Mouse (Mus musculus): ENCODE measurements around the gene Uox.

Uox gene

DNA sequence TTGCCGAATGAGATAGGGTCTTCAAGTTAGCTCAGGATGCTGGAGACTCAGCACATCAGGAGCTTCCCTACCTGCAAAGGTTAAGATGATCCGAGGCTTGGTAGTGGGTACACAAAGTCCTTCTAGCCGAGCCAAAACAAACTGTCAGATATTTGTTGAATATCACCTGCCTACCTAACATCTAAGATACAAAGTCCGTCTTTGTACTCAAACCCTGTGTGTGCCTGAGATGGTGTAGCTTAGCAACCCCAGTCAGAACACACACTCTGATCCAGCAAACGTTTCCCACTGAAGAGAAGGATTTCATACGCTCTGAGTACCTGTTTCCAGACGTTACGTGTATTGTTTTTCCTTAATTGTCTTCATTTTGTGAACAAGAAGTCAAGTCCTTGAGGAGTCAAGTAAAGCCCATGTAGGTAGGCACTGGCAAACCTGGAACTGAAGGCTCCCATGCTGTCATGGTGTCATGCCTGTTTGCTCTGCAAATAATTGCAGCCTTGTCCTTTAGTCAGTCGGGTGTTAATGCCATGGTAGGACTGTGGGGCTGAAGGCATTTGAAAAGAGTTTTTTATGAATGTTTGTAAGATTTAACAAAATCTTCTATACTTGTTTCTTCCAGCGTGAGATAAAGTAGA, at the start of gene Uox:
Gene Uox, plus strand, starts transcription at position 279 of the 635 bp plus-strand sequence.
- DNase-seq (ENCODE audit: low read depth), result no peak

DNA sequence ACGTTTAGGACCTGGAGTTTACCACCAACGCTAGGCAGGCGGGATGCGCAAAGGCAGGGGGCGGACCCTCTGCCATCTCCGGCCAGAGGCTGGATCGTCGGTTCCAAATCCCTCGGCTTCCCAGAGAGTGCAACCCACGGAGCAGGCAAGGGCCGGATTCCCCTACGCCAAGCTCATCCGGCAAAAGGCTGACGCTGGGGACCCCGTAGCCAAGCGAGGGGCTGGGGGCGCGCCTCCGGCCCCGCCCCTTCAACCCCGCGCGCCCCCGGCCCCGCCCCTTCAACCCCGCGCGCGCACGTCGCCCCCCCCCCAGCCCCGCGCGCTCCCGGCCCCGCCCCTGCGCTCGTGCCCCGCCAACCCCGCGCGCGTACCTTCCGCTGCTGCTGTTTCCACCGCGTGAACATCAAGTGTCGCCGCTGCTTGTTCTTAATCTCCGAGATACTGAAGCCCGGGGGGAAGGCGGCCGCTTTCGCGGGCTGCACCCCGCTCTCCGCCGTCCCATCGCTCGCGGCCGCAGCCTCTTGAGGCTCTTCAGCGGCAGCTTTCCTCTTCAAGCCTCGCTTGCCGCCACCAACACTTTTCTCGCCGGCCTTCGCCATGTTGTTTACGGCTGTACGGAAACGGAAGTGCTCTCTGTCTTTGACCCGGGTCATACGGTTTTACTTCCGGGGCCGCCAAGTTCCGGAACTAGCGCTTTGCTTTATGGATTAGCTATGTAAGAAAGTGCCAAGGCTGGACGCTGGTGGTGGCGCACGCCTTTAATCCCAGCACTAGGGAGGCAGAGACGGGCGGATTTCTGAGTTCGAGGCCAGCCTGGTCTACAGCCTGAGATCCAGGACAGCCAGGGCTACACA, 49.2 kb upstream of the Uox start, which contains the start of gene Rpf1:
Gene Rpf1, minus strand, starts transcription at position 632 of the 854 bp plus-strand sequence.
- DNase-seq (ENCODE audit: low read depth), result peak; percentile 96

DNA sequence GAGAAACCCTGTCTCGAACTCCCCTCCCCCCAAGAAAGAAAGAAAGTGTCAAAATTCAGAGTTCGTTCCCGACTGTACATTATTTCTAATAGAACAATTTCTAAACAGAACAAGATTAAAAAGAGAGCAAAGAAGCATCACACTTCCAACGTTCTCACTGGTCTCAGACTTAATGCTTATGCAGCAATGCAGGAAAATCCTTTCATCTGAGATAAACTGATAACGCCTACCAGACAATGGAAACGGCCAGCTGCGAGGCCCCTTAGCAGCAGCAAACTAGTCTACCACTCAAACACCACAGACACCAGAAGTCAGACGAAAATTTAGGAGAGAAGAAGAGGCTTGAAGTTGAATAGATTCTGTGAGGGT, 48.6 kb upstream of the Uox start:
- DNase-seq (ENCODE audit: low read depth), result no peak

DNA sequence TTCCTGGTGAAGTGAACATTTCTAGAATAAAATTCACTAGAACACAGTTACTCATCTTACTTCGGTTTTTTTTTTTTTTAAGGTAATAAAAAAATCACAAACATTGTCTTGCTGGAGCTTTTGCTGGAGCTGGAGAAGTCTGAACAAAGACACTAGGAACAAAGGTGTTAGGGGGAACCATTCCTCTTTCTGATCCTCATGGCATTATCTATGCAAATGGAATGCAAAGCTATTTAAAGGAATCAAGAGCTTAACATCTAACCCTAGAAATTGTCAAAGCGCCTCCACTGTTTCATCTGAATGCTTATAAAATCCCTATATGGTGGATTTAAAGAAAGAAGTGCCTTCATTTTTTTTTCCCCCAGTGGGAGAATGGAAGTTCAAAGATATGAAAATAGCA, 41.9 kb upstream of the Uox start:
- no peak for DNase-seq (ENCODE audit: low read depth)

DNA sequence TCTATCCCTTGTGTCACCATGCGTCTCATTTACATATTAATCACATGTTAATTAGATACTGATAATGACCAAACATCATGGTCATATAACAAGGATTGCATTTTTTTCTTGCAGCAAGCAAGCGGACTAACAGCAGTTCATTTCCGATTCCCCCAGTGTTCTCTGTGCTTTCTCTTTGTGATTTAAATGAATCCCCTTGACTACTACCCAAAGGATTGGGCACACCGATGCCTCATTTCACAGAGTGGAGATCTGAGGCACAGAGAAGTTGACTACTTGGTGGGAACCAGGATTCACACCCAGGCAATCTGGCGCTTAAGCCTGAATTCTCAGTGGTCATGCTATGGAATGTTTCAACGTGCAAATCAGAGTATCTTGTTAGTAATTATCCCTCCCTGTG, 35.2 kb upstream of the Uox start:
- DNase-seq (ENCODE audit: low read depth), result no peak

DNA sequence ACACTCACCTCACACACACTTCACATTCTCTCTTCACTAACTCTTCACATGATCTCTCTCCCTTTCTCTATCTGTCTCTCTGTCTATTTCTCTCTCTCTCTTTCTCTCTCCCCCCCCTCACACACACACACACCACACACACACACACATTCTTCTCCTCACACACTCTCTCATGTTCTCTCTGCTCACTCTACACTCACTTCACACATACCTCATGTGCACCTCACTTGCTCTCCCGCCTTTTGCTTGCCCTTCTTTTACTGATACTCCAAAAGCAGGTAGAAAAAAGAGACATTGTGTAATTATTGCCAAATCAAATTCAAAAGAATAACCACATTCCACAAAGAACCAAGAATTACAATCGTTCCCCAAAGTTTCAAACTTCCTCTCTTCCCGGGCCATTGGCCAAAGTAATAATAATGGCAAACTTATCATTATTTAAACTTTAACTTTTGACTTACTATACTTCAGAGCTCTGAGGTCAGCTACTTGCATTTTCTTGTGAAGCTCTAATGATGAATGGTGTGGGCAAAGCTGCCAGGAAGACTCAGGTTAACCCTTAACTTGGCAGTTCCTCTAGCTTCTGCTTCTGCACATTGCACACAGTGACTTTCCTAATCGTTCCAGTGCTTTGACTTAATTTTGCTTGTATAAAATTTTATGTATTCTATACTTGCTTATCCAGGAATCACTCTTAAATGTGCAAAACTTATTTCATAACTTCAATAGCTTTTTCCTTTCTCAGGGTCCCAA, 29.5 kb upstream of the Uox start:
- no peak for DNase-seq (ENCODE audit: low read depth)

DNA sequence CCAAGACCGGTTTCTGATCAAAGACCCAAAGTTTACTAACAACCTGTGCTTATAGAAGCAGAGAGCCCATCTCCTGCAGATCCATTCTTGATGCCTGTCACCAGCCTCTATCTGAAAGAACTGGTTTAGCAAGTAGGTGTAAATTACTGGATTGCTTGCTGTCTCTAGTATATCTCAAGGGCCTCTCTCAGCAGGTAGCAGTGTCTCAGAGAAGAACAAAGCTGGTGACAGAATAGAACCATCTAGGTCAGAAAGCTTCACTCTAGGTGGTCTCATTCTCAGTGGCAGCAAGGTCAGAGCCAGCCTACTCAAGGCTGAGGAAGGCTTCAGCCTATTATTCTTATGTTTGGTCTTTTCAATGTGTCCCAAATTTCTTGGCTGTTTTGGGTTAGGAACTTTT, 26.6 kb upstream of the Uox start:
- no peak for DNase-seq (ENCODE audit: low read depth)

DNA sequence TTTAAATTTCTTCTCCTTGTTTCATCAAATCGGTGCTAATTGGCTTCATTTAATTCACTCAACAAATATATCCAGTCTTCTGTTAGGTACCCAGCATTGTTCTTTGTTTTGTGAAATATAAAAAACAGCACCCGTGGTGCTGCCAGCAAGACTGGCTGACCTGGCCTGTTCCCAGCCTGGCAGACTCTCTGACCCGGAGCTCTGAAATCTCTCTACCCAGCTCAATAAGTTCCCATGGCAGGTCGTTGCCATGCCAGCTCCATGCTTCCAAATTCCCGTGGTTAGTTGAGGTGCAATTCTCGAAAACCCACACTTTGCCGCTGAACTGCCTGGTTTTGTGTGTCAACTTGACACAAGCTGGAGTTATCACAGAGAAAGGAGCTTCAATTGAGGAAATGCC, 15.4 kb upstream of the Uox start:
- no peak for DNase-seq (ENCODE audit: low read depth)

DNA sequence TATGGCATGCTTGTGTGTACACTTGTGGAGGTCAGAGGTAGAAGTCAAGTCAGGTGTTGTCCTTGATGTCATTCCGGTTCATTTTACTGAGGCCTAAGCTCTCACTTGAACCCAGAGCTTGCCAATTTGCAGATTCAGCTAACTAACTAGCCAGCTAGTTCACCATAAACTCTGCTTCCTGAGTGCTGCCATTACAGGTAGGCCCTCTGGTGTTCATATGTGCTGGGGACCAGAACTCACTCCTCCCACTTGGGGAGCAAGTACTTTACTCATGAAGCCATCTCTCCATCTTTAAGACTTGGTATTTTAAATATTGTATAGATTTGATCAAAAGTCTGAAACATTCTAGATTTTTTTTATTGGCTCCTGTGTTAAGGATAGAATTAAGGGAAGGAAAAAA, 13.7 kb upstream of the Uox start:
- no peak for DNase-seq (ENCODE audit: low read depth)

DNA sequence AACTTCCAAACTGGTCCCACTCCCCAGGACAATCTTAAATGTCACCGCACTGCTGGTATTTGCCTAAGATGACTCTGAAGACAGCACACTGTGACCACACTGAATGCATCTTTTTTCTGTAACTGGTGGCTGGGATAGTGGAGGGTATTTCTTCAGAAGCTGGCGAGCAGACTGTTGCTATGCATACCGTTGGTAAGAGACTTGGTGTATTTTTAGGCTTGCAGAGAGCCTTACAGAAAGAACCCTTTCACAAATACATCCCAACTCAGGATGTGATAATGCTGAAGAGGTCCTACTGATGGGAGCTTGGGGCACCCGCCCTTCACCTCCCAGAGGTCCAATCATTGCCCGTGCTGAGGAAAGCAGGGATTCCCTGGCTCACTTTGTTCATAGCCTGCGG, 12.7 kb upstream of the Uox start:
- DNase-seq (ENCODE audit: low read depth), result no peak

DNA sequence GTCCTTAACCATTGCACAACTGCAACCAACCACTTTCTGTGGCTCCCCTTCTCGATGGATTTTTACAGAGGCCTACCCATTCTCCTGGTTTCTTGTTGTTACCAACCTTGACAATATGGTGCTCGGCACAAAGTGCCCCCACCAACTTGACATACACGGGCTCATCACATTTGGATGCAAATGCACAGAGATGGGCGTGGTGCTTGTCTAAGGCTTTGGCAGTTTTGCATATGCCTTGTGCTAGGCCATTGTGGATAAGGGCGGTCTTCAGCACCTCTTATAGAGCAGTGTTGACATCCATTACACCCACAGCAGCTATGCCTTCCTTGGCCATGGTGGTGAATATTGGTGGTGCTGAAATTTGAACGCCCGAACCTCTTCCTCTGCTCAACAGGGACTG, 7.3 kb upstream of the Uox start:
- no peak for DNase-seq (ENCODE audit: low read depth)

DNA sequence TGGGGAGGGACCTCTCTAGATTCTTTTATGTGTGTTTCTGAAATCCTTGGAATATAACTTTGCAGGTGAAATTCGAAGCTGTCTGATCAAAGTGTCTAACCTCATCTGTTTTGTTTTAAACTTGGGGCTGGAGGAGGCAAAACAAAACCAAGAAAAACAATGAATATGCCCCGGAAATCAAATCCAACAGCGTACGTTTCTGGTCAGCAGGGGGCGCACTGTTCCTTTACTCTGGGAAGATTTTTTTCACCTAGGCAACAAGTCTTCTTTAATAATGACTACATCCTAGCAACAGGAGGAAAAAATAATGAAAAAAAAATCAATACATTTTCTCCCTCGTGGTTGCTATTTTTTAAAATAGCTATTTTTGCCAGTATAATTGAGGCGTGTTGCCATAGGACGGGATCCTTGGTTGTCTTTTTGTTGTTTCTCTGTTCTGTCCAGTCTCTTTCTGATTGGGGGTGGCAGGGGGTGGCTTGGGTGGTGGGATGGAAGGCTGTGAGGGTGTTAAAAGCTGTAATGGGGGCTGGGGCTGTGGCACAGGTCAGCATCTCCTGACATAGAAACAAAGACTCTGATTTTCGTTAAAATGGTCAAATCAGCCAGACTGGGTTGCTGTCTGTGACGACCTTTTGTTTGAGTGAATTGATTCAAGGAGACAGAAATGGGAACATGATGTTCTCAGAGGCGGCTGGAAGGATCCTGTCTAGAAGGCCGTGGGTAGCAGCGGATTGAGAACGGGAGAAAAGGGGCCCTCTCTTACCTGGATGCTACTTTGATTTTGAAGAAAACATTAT, 5.8 kb upstream of the Uox start:
- DNase-seq (ENCODE audit: low read depth), result peak; percentile 89

DNA sequence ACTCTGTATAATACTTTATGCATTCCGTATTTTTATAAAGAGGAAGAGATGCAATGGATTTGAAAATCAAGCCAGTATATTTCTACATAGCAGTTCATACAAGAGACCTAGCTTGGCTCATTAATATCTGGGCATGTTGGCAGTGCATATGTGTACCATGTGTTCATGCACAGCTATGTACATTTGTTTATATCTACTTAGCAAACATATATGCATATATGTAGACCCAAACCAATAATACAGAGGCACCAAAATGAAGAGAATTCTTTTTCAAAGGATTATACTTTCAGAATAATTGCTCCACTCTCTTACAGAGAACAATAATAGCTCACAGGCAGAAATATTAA, 5.2 kb upstream of the Uox start:
- no peak for DNase-seq (ENCODE audit: low read depth)

DNA sequence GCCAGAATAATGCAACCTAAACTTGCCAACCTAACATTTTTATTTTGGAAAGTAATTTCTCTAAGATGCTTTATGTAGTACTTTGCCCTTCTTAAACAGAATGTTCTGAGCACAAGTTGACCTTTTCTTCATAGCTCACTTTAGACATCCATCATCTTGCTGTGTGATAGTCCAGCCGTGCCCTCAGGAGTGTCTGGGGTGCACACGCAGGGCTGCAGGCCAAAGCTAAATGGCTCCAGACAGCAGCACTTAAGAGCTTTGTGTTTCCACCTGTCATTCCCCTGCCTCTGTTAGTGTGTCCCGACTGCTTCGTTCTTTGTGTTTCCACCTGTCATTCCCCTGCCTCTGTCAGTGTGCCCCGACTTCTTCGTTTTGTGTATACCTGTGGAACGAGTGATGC, 2.9 kb upstream of the Uox start:
- no peak for DNase-seq (ENCODE audit: low read depth)

DNA sequence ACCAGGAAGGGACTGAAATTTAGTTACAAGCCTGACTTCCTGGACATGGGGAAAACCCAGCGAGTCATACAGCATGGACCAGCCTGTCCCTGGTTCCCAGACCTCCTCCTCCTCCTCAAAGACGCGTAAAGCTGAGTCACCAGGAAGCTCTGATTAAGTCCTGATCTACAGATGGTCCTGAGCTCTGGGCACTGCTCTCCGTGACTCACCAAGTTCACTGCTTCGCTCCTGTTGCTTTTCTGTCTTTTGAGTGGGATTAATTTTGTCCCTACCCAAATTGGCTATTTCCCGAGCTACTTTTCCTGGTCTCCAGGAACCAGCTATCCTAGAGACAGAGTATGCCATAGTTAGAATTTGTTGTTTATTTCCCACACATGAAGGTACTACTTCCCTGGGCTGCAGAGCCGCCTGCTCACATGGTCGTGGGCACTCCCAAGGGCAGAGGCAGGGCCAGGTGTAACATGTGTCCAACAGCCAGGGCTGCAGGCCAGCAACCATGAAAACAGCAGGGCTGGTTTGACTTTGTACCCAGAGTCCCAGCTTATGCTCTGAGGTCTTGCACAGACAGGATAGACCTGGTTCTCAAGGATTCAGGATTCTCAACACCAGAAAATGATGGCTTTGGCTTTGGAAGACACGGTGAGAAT, 2.2 kb upstream of the Uox start:
- no peak for DNase-seq (ENCODE audit: low read depth)

DNA sequence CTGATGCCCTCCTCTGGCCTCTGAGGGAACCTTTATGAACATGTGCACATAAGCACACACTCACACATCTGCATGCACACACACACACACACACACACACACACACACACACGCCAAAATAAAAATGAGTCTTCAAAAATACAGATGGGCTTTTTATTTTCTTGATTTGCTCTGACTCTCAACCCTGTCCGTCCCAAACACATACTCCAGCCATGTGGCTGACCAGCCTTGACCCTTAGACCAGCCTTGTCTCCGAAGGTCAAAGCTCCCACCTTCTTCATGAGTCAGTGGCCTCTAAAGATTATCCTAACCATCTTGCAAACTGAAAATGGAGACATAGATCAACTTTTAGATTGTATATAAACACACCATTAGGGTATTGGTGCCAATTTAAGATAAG, 632 bp upstream of the Uox start:
- no peak for DNase-seq (ENCODE audit: low read depth)

DNA sequence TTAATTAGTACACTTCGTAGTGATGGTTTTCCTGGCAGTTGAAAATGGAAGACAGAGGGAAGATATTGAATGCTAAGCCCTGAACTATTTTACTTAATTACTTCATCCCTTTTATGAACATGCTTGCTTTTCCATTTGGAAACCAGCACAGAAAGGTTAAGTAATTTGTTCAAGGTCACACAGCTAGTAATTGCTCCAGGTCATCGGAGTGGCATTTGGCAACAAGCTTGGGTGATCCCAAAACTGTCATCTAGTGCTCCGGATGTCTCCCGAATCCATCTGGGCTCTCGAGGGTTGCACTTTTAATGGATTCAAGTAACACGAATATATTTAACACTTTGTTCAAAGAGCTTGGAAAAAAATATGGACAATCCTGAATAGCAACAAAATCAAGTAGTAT, 713 bp downstream of the Uox start:
- no peak for DNase-seq (ENCODE audit: low read depth)

DNA sequence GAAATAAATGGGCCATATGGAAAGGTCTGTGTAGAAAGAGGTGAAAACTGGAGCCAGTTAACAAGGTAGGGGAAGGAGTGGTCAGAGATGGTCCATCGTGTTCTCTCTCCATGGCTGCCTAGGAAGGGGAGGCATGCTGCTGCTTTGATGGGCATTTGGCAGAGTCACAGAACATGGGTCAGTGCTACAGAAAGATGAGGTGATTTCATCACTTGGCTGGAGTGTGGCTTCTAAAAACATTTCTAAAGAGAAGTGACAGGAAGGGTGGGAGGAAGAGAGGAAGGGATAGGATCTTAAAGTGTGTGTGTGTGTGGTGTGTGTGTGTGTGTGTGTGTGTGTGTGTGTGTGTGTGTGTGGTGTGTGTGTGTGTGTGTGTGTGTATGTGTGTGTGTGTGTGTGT, 1.1 kb downstream of the Uox start:
- DNase-seq (ENCODE audit: low read depth), result no peak

DNA sequence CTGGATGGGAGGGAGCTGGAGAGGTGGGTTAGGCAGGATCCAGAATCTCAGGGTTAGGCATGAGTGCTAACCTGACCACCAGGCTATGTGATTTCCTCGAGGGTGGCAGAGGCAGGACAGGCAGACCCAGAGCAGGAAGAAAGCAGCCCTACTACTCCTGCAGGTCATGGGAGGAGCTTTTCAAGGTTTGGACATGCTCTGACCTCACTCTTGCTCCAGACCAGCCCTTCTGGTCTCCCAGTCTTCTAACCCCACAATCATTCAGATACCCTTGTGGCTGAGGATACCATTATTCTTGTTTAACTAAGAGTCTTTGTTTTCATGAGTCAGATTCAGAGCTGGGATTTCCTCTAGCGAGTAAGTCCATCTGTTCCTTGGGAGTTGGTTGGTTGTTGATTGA, 7.4 kb downstream of the Uox start:
- DNase-seq (ENCODE audit: low read depth), result no peak

DNA sequence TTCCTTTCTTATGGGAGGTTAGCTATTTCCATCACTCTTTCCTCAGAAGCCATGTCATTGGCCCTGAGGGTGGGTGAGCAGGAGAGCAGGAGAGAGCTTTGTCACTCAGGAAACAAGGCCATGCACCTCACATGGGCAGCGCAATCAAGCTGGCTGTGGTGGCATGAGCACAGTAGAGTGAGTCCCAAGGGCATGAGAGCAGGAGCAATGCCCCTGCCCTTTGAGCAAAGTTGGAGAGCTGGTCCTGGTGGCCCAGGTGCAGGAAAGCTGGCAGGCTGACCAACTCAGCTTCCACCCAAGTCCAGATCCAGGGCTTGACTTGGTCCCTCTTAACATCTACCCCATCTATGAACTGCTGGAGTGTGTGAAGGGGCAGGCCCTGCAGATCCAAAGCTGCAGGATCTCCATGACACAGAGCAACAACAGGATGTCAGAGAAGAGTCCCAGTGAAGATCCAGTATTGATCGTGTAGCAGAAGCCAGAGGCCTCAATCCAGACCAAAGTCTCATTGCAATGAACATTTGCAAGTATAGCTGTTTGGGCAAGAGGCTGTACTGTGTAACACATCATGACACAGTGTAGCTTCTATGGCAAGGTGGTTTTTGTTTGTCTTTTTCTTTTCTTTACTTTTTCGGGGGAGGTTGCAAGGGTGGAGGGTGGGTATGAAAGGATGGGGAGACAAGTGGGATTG, 10.0 kb downstream of the Uox start:
- no peak for DNase-seq (ENCODE audit: low read depth)

DNA sequence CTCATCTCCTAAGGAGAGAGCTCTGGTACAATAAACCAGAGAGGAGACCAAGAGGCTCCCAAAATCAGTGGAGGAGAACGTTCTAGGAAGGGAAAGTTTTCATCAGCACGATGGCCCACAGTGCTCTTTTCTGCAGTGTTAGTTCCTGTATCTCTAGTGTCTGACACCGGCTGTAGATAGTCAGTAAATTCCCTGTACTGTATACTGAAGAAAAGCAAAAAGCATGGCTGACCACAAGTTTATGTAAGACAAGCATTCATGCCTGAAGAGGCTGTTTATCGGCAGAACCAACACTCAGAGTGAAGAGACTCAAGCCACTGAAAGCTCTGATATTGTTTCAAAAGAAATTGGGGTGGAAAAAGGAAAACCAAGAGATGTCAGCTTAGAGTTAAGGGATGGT, 13.3 kb downstream of the Uox start:
- DNase-seq (ENCODE audit: low read depth), result no peak

All from induced T-regulatory cell, adult 2 months (primary cell).